Mouse (Mus musculus): Measurements from ENCODE around the gene Slc51a.

- no peak for TF ChIP-seq CTCF (IDR thresholded peaks at IDR 0.05; ENCODE audit: insufficient read depth, low read depth, low read length)
- no peak for TF ChIP-seq POLR2A (IDR thresholded peaks at IDR 0.05; ENCODE audit: insufficient read depth, low read depth, low read length)
These were observed 53.6 kb downstream of the Slc51a start for GRCm38 (mm10) chr16:32434066-32434465.

Data from olfactory bulb, adult 2 months (tissue).